Mouse (Mus musculus): ENCODE measurements around the gene Krt14.

Gene Krt14

GRCm38 (mm10) chr11:100168071-100168470, 39.3 kb downstream of the Krt14 start:
- in situ Hi-C loops (cut with MboI): no loop called here

- in situ Hi-C loops (cut with MboI): no loop called here
Observed at GRCm38 (mm10) chr11:100164392-100164791, 43.0 kb downstream of the Krt14 start.

GRCm38 (mm10) chr11:100157908-100158477, 49.4 kb downstream of the Krt14 start:
- in situ Hi-C loops (cut with MboI): no loop called here

- in situ Hi-C loops (cut with MboI): no loop called here
Observed at GRCm38 (mm10) chr11:100157331-100157730, 50.0 kb downstream of the Krt14 start.

- in situ Hi-C loops (cut with MboI): no loop called here
Observed at GRCm38 (mm10) chr11:100155497-100156255, 51.7 kb downstream of the Krt14 start.
